ENCODE assay signal across 9 mouse cellular contexts in the genomic region with DNA sequence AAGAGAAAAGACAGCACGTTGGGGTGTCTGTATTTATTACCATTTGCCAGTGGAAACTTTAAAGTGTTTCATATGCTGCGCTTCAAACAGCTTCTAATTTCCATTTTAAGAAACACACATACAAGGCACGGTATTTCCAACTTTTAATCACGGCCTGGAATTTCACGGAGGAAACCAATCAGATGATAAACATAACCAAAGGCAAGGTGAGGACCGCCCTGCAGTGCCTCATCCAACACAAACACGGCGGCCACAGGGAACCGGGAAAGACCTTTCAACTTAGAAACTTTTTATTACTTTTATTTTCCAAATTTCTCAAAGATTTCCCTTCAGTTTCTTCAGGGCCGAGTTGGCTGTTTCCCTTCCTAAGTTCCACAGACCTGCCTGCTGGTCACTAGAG. TPM values are rescaled to one million over a fixed set of nuclear protein-coding genes. Genes with fewer than 3 reads are reported as not detected.
DNase-seq lines count a peak whose midpoint lies in the region; ATAC-seq and TF ChIP-seq lines count a peak whose summit lies in the region.
"Had no signal": no experiment of that assay in that cellular context is flagged by ENCODE, and none has a peak within 500 bp of the region (broad histone marks: within the 10 kb centered on the region; RNA-seq: fewer than 3 reads in every experiment).

No protein-coding gene starts in this region.

- 7% methylated on average over 10 of the region's 10 CpGs for WGBS in liver, adult 2 months
- WGBS in intestine, embryonic 14.5 days, result 41% methylated on average over 10 of the region's 10 CpGs

- H3K36me3 ChIP-seq in liver, adult 2 months (ENCODE audit: control insufficient read depth, insufficient read depth, low read length), result no peaks in the 10 kb centered on the region
- H3K36me3 ChIP-seq in intestine, embryonic 14.5 days (ENCODE audit: control insufficient read depth, insufficient read depth, low read length), result no peaks in the 10 kb centered on the region
- H3K36me3 ChIP-seq in myocyte (ENCODE audit: control insufficient read depth, insufficient read depth), result no peaks in the 10 kb centered on the region

- peaks cover 28% of the 10 kb centered on the region for H3K79me2 ChIP-seq in liver, adult 2 months (ENCODE audit: control insufficient read depth, insufficient read depth, low read length)
- peaks cover 70% of the 10 kb centered on the region for H3K79me2 ChIP-seq in myocyte (ENCODE audit: control insufficient read depth, insufficient read depth)

- DNase-seq in heart, adult 11 months, result peak; percentile 90
- DNase-seq in heart, postnatal 4 days, result no peak
- DNase-seq in liver, adult 2 months (ENCODE audit: extremely low read depth, low read depth, low spot score), result peak; percentile 77
- no peak for DNase-seq in liver
- DNase-seq in intestine, embryonic 14.5 days (ENCODE audit: low spot score), result no peak
- DNase-seq in cerebellum, postnatal 10 days, result no peak
- no peak for DNase-seq in left cerebral cortex, postnatal 14 days (ENCODE audit: low spot score in 2 of 2)
- DNase-seq: B cell, adult 2 months had no signal

- no peak for ATAC-seq in intestine, embryonic 14.5 days (replicated peaks; ENCODE audit: low FRiP score, low TSS enrichment, low read depth)

- no peak for TF ChIP-seq CTCF in liver, adult 2 months (IDR thresholded peaks at IDR 0.05; ENCODE audit: low read depth, low read length)

- TF ChIP-seq POLR2A in liver, adult 2 months (IDR thresholded peaks at IDR 0.05; ENCODE audit: extremely low read depth, insufficient read depth, low read length), result no peak
- TF ChIP-seq POLR2A in myocyte (IDR thresholded peaks at IDR 0.05; ENCODE audit: insufficient read length, low read depth), result no peak

- H3K4me3 ChIP-seq in liver, adult 2 months (ENCODE audit: insufficient read depth, low read depth, low read length), result peak overlapping the region; percentile 51
- 0 out of 2 replicates have a peak overlapping the region, but pooled peaks have one; percentile 99 for H3K4me3 ChIP-seq in intestine, embryonic 14.5 days (ENCODE audit: low read depth, low read length)
- H3K4me3 ChIP-seq in myocyte, result peak overlapping the region; percentile 79

- H3K9me3 ChIP-seq in intestine, embryonic 14.5 days (ENCODE audit: control insufficient read depth, low read length), result no peaks in the 10 kb centered on the region

- no peaks in the 10 kb centered on the region for H3K27me3 ChIP-seq in liver, adult 2 months (ENCODE audit: control insufficient read depth, insufficient read depth, low read length)
- no peaks in the 10 kb centered on the region for H3K27me3 ChIP-seq in intestine, embryonic 14.5 days (replicated peaks; ENCODE audit: control insufficient read depth, insufficient read depth, low read length)
- H3K27me3 ChIP-seq in myocyte (ENCODE audit: control insufficient read depth, insufficient read depth, insufficient read length), result no peaks in the 10 kb centered on the region

- H3K4me2 ChIP-seq in intestine, embryonic 14.5 days (ENCODE audit: low read length), result peak overlapping the region; percentile 71
- peak overlapping the region; percentile 86 for H3K4me2 ChIP-seq in myocyte (ENCODE audit: low read depth)

- peak overlapping the region; percentile 76 for H3K9ac ChIP-seq in liver, adult 2 months (ENCODE audit: low read depth, low read length)
- H3K9ac ChIP-seq in intestine, embryonic 14.5 days (ENCODE audit: low read length), result no peak overlapping the region

- intact Hi-C loops in left cerebral cortex, postnatal 14 days (cut with DNase I), result loop anchor here (5.0 kb wide), 1 partner anchor 42 kb away; no protein-coding TSS in a partner anchor

- H3K4me1 ChIP-seq in liver, adult 2 months (ENCODE audit: control insufficient read depth, insufficient read depth, low read length), result peaks cover 25% of the 10 kb centered on the region
- peaks cover 40% of the 10 kb centered on the region for H3K4me1 ChIP-seq in intestine, embryonic 14.5 days (replicated peaks; ENCODE audit: control insufficient read depth, insufficient read depth, low read length)

- no peak overlapping the region for H3ac ChIP-seq in myocyte (ENCODE audit: control insufficient read depth, insufficient read length)

- peak overlapping the region; percentile 98 for H3K27ac ChIP-seq in liver, adult 2 months (replicated peaks; ENCODE audit: insufficient read depth, low read depth, low read length)
- H3K27ac ChIP-seq in intestine, embryonic 14.5 days (ENCODE audit: low read depth), result no peak overlapping the region; the same call in 1 of the 2 replicates

TF ChIP-seq in myocyte, 11 proteins besides CTCF, POLR2A, EP300 and RAD21:
- TF ChIP-seq MAX (IDR thresholded peaks at IDR 0.05; ENCODE audit: low read depth) (no peak), MYOD1 (IDR thresholded peaks at IDR 0.05; ENCODE audit: control insufficient read depth in 1 of 3, insufficient read length in 2 of 3, low read depth in 2 of 3) (no peak), USF1 (IDR thresholded peaks at IDR 0.05; ENCODE audit: low read depth) (no peak), CEBPB (IDR thresholded peaks at IDR 0.05; ENCODE audit: insufficient read depth, poor library complexity, severe bottlenecking) (no peak)

RNA-seq across cellular contexts. Expression of gene Cdc42bpb, which starts 2.8 kb away (rescaled TPM):
- total RNA-seq in heart, postnatal 4 days (2021), result 100 to 1,000 TPM; 112 to 116 TPM
- total RNA-seq in liver, adult 2 months (2014; rRNA removed), result 19.5 and 28.7 TPM in 2 replicates
- polyA plus RNA-seq in liver, adult 2 months (2012; rRNA removed), result 96.3 and 122 TPM in 2 replicates
- 48.2 and 49.0 TPM in 2 replicates for polyA plus RNA-seq in intestine, embryonic 14.5 days (2014; fragmentation: Nextera tagmentation; extraction: Ambion mirVana)
- polyA plus RNA-seq in myocyte (2012; fragmentation: generic; extraction: Trizol), result 43.2 TPM
- 100 to 1,000 TPM; 138 to 141 TPM for total RNA-seq in left cerebral cortex, postnatal 14 days (2021)

RNA-seq across cellular contexts. Expression of gene Lbhd2, which starts 31.9 kb away (rescaled TPM):
- not detected for total RNA-seq in heart, postnatal 4 days (2021)
- total RNA-seq in liver, adult 2 months (2014; rRNA removed), result not detected in 2 replicates
- not detected in 2 replicates for polyA plus RNA-seq in liver, adult 2 months (2012; rRNA removed)
- polyA plus RNA-seq in intestine, embryonic 14.5 days (2014; fragmentation: Nextera tagmentation; extraction: Ambion mirVana), result 1.3 and 2.9 TPM in 2 replicates
- not detected for polyA plus RNA-seq in myocyte (2012; fragmentation: generic; extraction: Trizol)
- total RNA-seq in left cerebral cortex, postnatal 14 days (2021), result 1 to 10 TPM in 1 of 2 experiments, not detected in 1; 1.8 TPM

RNA-seq across cellular contexts. Expression of gene Exoc3l4, which starts 42.1 kb away (rescaled TPM):
- total RNA-seq in heart, postnatal 4 days (2021), result 1 to 10 TPM; 7.3 to 8.7 TPM
- 1.0 and 1.2 TPM in 2 replicates for total RNA-seq in liver, adult 2 months (2014; rRNA removed)
- 3.0 and 3.4 TPM in 2 replicates for polyA plus RNA-seq in liver, adult 2 months (2012; rRNA removed)
- 8.5 and 10.2 TPM in 2 replicates for polyA plus RNA-seq in intestine, embryonic 14.5 days (2014; fragmentation: Nextera tagmentation; extraction: Ambion mirVana)
- 23.2 TPM for polyA plus RNA-seq in myocyte (2012; fragmentation: generic; extraction: Trizol)
- under 1 TPM; 0.62 to 0.70 TPM for total RNA-seq in left cerebral cortex, postnatal 14 days (2021)

Comparison
In these comparisons a context has a peak if more than half of its experiments do, and no peak if none do; other contexts are left out.
1. DNase-seq: peak in heart, adult 11 months (single experiment) and liver, adult 2 months (single experiment); none in heart, postnatal 4 days (single experiment), liver (single experiment), intestine, embryonic 14.5 days (single experiment), cerebellum, postnatal 10 days (0 of 2) and left cerebral cortex, postnatal 14 days (0 of 2).
2. Peak in every context shown above with its lines, with median percentiles within 50 percentile points of each other: H3K4me3 ChIP-seq.